Mouse (Mus musculus): ENCODE data around the gene Tmprss9.

The Tmprss9 gene

DNA sequence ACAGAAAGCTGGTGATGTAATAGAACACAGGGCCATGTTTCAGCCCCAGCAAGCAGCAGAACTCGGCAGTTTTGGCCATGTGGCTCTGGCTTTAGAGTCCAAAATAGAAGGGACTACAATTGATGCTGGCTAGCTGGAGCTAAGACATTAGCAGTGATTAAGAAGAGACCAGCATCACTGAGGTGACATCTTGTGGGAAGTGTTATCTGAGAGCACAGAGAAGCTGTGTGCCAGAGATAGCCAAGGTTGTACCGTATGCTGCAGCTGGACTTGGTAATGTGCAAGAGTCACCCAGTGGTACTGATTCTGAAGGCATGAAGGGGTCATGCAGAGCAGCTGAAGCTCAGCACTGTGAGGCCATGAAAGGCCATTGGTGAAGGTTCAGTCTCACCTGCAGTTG, 43.6 kb downstream of the Tmprss9 start:
- no peak for DNase-seq (ENCODE audit: low read depth, low spot score)

DNA sequence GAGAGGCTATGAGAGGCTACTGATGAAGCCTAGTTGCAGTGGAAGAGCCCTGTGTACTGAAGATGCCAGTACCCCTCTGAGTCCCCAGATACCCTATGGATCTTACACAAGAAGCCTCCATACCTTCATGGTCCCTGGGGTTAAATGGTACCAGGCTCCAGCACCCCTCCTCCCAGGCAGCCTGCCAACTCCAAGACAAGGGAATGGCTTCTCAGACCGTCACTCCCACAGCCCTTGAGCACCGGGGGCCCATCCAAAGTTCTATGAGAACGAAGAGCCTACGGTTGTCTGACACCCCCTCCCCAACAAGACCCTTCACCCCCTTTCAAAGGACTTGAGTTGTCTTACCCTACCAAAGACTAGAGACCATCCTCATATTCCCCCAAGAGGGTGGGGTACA, 44.1 kb downstream of the Tmprss9 start:
- DNase-seq (ENCODE audit: low read depth, low spot score), result no peak

DNA sequence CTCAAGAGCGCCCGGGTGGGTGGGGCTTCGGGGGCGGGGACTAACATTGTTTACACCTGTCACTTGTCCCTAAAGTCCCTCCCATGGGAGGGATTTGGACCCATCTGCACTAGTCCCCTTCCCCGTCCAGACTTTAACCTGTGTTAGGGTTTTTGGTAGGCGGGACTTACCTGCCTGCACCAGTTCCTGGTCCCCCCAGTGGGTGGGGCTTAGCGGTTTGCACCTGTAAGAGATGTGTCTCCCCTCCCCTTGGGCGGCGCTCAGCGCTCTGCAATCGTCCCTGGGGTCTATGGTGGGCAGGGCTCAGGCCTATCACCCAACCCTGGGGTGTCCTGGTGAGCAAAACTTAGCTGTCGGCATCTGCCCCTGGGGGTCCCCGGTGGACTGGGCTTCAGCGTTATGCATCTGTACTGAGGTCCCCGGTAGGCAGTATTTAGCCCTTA, 45.7 kb downstream of the Tmprss9 start:
- no peak for DNase-seq (ENCODE audit: low read depth, low spot score)

DNA sequence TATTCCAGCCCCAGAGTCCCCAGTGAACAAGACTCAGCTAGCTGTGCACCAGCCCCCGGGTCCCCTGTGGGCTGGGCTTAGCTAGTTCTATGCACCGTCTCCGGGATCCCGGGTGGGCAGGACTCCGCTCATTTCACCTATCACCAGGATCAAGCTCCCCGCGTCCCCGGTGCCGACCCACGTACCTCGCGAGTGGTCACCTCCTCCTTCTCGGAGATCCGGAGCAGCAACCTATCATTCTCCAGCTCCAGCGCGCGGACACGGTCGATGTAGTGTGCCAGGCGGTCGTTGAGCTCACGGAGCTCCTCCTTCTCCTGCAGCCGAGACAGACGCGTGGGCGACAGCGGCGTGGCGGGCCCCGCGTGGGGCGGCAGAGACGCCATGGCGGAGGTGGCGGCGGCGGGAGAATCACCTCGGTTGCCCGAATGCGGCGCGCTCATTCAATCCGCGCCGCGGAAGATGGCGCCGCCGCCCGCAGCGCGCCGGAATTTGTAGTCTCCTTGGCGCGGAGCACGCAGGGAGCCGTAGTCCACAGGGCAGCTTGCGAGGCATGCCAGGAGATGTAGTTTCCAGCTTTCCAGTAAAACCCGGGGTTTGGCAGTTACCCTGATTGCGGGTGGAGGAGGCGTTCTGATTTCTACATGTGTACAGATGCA, 46.3 kb downstream of the Tmprss9 start, which contains the start of gene Lmnb2:
Gene Lmnb2, minus strand, starts transcription at position 467 of the 656 bp plus-strand sequence.
- peak; percentile 83 for DNase-seq (ENCODE audit: low read depth, low spot score)

DNA sequence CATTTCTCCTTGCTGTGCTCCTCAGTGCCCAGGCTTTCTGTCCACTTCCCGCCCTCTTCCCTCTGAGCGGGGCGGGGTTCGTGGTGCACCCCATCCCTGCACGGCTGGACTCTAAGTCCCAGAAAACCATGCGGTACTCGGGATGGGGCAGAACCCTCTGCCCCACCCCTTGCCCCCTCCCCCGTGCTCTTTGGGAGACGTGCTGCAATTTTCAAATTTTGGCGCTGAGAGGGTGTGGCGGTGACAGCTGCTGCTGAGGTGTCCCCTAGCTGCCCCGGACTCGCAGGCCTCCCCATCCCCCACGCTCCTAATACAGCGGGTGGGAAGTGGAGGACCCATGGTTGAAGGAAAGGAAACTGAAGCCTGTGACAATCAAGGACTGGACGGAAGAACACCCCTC, 50.3 kb downstream of the Tmprss9 start:
- no peak for DNase-seq (ENCODE audit: low read depth, low spot score)

DNA sequence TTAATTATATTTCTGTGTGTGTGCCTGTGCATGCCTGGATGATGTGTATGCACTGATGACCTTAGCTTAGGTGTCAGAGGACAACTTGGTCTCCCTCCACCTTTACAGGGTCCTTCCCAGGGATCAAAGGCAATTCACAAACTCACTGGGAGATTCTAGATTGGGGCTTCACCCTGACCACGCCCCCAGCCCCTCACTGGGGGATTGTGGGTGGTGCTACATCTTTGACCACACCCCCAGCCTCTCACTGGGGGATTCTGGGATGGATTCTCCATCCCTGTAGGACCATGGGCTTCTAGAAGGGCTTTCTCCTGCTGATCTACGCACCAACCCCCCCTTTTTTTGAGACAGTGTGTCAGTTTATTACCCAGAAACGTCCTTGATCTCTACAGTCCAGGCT, 53.8 kb downstream of the Tmprss9 start:
- no peak for DNase-seq (ENCODE audit: low read depth, low spot score)

DNA sequence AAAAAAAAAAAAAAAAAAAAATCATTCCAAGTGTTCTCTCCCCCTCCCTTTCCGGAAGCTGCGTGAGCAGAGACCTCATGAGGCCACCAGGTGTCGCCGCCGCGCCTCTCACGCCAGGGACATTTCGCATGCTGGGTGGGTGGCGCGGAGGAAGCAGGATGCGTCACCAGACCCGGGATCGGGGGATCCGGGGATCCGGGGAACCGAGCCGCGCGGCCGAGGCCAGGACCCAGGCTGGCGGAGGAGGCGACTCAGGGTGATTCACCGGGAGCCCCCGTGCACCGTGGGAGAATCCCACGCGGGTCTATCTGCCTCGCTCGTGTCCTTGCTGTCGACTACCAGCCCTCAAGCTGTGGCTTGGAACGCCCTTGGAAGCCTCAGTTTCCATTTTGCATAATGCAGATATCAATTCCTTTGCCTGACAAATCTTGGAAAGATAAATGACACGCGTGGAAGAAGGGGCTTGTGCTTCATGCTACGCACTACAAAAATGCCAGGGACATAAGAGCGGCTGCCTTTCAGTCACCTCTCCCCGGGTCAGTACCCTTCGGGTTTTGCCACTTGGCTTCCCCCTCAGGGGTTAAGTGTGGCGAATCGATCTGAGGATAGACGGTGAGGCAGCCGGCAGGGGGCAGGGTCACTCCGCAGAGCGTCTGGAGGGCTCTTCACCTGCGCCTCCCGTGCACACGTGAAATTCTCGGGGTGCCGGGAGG, 57.1 kb downstream of the Tmprss9 start:
- peak; percentile 76 for DNase-seq (ENCODE audit: low read depth, low spot score)

DNA sequence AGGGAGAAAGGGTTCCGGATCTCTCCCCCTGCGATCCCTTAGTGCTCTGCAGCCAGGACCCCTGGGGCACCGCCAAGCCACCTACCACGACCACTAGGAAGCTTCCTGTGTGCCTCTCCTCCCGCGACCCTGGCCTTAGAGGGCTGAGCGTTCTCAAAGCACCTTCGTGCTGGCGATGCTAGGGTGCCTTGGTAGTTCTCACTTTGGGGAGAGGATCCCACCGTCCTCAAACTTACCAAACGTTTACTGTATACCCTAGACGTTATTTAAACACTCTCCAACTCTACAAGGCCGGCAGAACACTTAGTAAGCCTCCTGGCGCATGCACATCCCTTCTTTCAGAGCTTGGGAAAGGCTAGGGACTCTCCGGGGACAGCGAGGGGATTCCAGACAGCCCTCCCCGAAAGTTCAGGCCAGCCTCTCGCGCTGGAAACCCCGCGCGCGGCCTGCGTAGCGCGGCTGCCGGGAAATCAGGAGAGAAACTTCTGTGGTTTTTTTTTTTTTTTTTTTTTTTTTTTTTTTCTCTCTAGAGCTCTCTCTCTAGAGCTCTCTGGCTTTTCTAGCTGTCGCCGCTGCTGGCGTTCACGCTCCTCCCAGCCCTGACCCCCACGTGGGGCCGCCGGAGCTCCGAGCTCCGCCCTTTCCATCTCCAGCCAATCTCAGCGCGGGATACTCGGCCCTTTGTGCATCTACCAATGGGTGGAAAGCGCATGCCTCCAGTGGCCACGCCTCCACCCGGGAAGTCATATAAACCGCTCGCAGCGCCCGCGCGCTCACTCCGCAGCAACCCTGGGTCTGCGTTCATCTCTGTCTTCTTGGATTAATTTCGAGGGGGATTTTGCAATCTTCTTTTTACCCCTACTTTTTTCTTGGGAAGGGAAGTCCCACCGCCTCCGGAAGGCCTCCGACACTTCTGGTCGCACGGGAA, 57.9 kb downstream of the Tmprss9 start, which contains the start of gene Gadd45b:
Gene Gadd45b, plus strand, starts transcription at position 775 of the 928 bp plus-strand sequence.
- DNase-seq (ENCODE audit: low read depth, low spot score), result peak; percentile 97

DNA sequence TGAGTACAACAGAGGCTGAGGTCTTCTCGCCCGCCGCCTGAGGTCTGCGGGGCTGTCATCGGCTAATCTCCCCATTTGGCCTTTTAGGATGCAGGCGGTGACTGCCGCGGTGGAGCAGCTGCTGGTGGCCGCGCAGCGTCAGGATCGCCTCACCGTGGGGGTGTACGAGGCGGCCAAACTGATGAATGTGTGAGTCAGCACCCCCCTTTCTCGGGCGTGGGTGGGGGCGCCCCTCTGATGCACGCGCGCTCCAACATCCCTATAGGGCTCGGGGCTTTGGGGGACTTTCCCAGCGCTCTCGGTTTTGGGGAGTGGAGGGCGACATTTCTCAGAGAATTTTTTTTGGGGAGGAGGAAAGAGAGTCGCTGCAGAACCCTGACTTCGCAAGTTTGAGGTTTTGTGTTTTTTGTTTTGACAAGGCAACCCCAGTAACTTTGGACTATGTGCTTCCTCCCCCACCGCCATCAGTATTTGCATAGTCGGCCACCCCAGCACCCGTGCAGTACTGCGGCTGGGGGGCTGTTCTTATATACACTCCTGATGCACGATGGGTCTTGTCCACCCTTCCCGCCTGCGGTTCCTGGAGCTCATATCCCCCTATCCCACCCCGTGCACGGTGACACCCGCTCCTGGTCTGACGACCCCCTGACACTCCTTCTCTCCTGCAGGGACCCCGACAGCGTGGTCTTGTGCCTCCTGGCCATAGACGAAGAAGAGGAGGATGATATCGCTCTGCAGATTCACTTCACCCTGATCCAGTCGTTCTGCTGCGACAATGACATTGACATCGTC, 58.9 kb downstream of the Tmprss9 start:
- DNase-seq (ENCODE audit: low read depth, low spot score), result no peak

DNA sequence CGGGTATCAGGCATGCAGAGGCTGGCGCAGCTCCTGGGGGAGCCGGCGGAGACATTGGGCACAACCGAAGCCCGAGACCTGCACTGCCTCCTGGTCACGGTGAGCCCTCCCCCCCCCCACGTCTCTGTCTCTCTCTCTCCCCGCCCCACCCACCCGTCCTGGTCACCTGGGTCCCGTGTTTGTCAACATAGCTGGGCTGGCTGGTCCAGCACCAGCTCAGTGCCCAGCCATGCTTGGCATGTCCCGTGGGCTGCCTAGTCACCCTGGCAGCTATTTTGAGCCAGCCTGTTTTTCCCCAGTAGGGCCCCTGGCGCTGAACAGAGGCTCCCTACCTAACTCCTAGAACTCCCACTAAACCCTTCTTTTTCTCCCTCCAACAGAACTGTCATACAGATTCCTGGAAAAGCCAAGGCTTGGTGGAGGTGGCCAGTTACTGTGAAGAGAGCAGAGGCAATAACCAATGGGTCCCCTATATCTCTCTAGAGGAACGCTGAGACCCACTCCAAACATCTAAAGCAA, 59.6 kb downstream of the Tmprss9 start:
- DNase-seq (ENCODE audit: low read depth, low spot score), result no peak

DNA sequence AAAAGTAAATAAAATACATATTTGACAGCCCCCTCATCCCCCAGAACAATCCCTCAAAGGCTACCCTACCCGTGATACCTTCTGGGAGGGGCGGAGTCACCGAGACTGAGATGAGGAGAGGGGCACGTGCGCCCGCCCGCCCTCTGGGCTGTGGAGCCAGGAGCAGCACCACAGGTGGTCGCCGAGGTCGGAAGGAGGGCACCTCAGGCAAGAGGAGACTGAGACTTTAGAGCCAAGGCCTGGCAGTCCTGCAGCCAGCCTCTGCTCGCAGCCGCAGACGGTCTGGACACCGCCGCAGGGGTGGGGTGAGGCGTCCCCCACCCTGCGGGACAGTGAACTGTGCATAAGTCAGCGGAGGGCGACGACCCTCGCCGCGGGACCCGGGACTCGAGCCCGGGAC, 60.0 kb downstream of the Tmprss9 start:
- DNase-seq (ENCODE audit: low read depth, low spot score), result no peak

DNA sequence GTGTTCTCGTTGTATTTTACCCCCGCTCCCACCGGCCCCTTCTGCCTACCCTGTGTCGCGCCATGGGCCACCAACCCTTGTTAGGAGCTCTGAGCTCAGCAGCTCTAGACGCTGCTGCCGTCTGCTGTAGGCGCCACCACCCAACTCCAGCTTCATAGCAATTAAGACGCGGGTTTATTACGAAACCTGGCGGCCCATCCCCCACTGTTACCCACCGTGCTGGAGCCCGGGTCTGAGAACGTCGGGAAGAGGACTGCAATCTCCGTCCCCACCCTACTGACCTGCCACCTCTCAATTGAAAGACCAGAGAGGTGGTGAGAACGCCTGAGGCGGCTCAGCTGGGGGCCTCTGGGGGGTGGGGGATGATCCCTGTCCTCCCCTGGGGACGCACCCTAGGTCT, 60.6 kb downstream of the Tmprss9 start:
- DNase-seq (ENCODE audit: low read depth, low spot score), result no peak

DNA sequence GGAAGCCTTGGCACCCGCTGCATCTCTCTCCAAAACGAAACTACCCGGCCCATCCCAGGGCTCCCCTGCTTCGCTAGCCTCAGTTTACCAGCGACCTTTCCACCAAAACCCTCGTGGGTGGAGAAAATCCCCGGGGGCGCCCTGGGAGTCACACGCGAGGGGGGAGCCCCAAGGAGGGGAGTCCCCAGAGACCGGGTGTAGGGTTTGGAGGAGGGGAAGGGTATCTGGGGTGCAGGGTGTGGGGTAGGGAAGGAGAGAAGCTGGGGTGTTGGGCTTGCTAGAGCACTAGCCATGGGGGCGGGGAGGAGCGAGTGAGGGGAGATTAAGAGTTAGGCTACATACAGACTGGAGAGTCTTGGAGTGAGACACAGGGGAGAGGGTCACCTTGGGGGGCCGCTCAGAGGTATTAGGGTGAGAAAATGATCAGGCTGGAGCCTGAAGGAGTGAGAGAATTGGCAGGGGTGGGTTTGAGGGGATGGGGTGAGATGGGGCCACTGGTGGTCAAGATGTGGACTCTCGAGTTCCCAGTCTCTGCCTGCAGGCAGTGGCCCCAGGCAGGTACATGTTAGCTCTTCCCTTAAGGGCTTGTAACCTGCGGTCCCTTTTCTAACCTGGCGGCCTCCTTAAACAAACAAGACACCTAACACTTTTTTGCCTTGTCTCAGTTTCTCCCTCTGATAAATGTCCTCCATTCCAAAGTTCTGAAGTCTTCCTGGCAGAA, 61.2 kb downstream of the Tmprss9 start:
- DNase-seq (ENCODE audit: low read depth, low spot score), result no peak

DNA sequence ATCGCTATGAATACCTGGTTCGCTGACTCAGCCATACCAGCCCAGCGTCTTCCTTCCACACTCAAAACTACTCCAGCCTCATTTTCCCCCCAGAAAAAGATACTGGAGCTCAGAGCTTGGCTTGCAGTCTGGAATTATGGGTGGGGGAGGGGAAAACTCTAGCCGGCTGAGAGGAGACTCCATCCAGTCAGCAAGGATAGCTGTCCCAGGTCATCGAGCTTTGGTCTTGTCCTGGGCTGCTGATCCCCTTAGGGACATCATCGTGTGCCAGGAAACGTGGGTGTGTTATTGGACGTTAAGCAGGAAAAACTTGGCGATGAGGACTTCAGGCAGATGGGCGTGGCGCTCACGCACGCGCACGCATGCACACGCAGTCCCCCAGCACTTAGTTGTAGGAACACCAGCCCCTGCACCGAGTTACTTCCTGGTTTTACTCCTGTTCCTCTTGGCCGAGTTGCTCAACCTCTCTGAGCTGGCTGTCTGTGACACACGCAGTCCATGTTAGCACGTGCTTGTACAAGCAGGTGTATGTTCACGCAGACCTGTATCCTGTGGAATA, 61.9 kb downstream of the Tmprss9 start:
- no peak for DNase-seq (ENCODE audit: low read depth, low spot score)

DNA sequence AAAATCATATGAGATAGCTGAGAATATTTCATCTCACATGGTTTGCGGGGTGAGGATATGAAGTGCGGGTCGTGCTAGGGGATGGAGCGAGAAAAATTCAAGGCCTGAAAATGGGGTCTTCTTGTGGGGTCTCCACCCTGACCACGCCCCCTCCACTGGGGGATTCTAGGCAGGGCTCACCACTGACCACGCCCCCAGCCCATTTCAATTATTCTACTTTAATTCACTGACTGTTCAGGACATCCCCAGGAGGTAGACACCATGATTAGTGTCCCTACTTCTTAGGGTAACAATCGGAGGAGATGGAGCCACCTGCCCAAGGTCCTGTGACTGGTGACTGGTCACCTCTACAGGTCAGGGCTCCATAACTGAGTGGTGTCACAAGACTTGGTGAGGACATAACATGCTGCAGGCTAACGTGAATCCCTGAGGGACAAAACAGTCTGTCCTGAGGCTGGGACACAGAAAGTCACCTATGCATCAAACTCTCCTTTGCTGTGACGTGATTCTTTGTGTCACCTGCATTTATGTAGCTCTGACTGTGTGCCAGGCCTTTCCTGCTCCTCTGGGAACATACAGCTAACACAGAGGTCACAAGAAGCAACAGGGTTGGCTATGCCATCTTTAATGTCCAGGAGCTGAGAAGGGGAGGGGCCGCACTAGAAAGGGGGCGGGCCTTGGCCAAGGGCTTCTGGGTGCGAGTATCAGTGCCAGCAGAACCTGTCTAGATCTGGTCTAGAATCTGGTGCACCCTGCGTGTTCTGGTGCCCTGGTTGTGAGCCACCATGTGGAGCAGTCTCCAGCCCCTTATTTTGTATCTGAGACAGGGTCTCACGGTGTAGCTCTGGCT, 62.7 kb downstream of the Tmprss9 start:
- DNase-seq (ENCODE audit: low read depth, low spot score), result no peak

DNA sequence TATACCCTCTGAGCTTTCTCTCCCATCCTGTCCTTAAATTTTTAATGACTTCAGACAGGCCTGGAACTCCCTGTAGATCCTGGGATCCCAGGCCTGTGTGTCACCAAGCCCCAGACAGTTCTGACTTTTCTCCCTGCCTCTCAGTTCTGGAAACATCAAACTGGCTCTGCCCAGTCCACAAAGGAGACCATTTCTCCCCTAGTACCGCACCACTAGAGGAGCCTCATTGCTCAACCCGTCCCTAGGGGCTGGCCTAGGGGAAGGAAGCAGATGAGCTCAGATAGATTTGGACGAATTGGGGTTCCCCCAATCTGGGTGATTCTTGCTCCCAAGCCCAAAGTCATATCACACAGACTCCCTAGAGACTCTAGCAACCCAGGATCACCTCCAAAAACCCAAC, 63.6 kb downstream of the Tmprss9 start:
- no peak for DNase-seq (ENCODE audit: low read depth, low spot score)

DNA sequence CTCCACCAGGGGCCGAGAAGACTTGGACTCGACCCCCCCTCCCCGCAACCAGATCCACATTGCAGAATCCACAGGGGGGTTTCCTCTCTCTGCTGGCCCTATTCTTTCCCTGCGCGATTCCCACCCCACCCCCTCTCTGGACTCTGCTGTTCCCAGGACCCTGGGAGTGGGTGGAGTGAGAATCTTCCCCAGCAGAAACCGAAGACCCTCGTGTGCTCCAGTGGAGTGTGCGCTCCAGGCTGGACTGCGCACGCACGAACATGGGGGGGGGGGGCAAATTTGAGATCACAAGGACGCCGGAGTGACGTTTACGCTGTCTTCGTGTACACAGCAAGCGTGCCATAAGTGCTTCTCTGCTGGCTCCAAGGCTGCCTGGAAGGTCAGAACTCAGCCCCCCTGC, 64.0 kb downstream of the Tmprss9 start:
- DNase-seq (ENCODE audit: low read depth, low spot score), result no peak

DNA sequence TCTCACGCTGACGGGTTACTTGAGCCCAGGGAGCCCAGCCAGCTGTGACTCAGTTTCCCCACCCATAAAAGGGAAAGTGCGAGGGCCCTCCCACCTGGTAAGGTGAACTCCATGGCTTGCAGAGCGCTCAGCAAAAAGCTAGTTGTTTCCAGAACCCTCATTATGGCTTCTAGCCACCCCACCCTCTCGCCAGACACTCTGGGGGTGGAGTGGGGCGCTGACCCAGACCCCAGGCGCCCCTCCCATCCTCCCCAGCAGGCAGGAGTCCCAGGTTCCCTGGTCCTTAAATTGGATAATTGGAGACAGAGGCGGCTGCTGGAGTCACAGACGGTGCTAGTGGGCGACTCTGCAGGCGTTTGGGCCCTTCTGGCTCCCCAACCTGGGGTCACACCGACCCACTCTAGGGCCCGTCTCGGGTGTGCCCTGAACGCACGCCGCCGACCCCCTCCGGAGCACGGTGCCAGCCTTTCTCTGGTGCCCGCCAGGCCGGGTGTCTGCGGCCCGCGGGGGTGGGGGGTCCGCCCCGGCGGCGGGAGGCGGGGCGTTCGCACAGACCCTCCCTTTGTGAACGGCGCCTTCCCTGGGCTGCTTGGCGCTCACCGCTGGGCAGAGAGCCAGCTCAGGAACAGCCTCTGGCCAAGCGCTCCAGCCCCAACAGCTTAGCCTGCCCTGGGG, 64.6 kb downstream of the Tmprss9 start:
- no peak for DNase-seq (ENCODE audit: low read depth, low spot score)

DNA sequence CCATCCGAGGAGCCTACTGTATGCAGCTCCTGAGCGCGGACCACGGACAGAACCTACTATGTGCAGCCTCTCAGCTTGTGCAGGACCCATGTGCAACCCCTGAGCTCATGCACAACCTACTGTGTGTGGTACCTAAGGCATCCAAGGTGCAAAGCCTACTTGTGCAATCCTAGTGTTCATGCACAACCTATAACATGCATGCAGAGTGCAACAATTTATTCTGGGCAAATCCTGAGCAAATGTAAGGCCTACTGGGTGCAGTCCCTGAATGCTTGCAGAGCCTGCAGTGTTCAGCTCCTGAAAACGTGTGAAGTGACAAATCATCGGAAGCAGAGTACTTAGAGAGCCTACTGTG, 65.1 kb downstream of the Tmprss9 start:
- DNase-seq (ENCODE audit: low read depth, low spot score), result no peak

Data from telencephalon, adult 2 months (tissue).